Mouse (Mus musculus) left cerebral cortex, adult 18-20 months (tissue): Measurements from ENCODE around the gene Gm44965. TPM values are rescaled to one million over a fixed set of nuclear protein-coding genes. Genes with fewer than 3 reads are reported as not detected.
A peak's percentile ranks its signal among the peaks of the same experiment; 100 is the strongest.

Source experiments
- DNase-seq, 2 experiments: peaks; one replicate each; pipeline ENCODE4 v3.0.0; 2021 to 2022; ENCODE audit warnings: low spot score in 2 of 2, mixed read lengths in 1 of 2
- total RNA-seq, 2 experiments: library from RNA; stranded (reverse); gene quantifications; 2 replicates each; pipeline ENCODE4 v1.2.3; 2021

Gene Gm44965
- total RNA-seq, 2 experiments from 2014 or later: not detected

- no peak for DNase-seq
These were observed 15.0 kb upstream of the Gm44965 start for GRCm38 (mm10) chr6:48578736-48579135.

DNA sequence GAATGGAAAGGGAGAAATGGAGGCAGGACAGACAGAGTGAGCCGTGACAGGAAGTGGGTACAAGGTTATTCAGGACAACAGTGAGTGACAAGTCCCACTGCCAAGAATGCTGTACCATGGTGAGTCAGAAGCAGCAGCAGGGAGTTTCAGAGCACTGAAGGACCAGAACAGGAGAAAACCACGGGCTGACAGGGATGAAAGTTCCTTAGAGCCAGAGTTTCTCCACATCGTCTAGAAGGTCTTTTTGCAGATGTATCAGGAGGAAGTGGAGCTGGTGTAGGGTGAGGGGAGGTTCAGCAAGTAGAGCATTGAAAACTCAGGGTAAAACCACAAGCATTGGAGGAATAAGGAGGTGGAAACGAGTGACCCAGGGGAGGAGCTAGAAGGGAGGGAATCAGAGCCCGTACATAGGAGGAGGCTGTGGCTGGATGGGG, 14.5 kb upstream of the Gm44965 start:
- DNase-seq: no peak

- DNase-seq: no peak
These were observed 12.5 kb upstream of the Gm44965 start for GRCm38 (mm10) chr6:48581257-48581656.

DNA sequence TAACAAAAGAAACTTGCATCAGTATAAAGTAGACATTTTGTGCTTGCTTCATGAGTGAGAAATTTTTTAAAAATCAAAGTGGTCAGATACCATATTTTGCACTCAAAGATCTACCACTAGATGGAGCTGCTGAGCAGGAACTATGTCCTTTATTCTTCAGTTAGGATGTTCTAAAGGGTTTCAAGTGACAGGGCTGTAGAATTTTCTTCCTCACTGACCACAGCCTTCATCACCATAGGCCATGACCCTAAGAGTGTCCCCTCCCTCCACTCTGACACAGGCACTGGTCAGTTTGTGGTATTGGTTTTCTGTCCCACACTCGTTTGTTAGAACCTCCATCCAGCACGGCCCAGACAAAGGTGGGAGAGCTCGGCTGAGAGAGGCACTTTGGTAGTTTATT, 11.7 kb upstream of the Gm44965 start:
- DNase-seq: peak in 1 of 2 experiments; percentile 66

- DNase-seq: no peak
These were observed 4.5 kb upstream of the Gm44965 start, which contains the start of gene Gm45021 for GRCm38 (mm10) chr6:48589194-48589750. Gm45021 (plus strand) TSS chr6:48589610.

GRCm38 (mm10) chr6:48591221-48591845, 2.4 kb upstream of the Gm44965 start:
- no peak for DNase-seq

DNA sequence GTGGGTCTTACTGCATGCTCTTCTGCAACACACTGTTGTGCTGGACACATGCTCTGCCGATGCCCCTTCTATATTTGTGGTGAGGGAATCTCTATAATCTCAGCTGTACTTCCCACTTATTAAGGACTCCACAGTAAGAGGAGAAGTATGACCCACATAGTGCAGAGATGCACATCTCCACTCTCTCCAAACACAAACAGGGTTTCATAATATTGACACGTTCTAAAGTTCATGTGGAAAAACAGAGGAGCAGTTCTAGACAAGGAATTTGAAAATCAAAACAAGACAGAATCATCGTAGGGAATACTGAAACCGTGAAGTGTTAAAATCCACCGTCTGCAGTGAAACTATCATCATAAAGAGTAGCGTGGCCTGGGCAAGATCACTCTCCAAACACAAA, 1.9 kb upstream of the Gm44965 start:
- DNase-seq: no peak

DNA sequence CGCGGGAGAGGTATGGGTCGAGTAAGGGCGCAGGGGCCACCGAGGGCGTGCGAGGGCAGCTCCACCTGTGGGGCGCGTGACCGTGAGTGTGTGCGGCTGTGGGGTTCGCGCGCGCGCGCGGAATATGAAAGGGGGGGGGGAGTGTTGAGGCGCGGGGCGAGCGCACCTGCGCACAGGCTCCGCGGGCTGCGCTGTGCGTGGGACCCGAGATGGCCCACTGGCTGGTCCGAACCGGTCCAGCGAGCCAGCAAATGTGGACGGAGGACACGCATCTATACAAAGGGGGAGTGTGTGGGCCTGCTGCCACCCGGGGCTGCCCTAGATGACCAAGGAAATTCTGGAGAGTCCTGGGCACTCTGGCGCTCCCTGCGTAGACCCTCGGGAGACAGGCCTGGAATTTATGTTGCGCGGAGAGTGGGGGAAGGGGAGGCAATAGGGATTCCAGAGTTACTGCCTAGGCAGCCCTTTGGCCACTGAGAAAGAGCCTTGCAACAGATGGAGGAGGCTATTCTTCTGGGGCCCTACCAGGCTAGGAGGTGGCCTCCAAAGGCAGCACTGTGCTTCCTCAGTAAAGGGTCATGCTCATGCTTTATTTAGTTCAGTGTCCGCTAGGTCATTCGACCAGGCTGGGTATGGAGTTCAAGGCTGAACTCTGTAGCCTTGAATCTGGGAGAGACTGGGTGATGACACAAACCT, 450 bp downstream of the Gm44965 start:
- peak in 1 of 2 experiments; percentile 55 for DNase-seq

DNA sequence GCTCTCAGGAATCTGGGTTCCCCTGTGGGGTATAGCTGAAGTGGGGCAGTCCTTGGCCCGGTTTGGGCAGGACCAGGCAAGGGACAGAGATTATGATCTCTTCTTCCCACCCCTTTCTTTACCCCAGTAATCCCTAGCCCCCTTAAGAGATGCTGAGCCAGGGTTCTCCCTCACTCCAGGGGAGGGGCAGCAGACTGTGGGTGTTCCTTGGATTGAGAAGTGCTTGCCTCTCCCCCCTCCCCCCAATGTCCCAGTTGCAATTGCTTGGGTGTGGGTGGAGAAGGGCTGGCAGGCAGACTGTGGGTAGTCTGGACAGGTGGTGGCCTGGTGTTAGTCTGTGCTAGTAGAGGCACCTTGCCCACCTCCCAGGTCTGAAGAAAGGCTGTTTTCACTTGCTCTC, 1.5 kb downstream of the Gm44965 start:
- peak; percentile 32 to 54 for DNase-seq

- DNase-seq: no peak
These were observed 2.9 kb downstream of the Gm44965 start for GRCm38 (mm10) chr6:48596545-48597232.

- DNase-seq: no peak
These were observed 3.5 kb downstream of the Gm44965 start for GRCm38 (mm10) chr6:48597233-48597625.

- no peak for DNase-seq
These were observed 6.9 kb downstream of the Gm44965 start for GRCm38 (mm10) chr6:48600594-48600993.

- peak; percentile 95 to 97 for DNase-seq
These were observed 7.7 kb downstream of the Gm44965 start, which contains the start of gene Zfp775 for GRCm38 (mm10) chr6:48601271-48602079. Zfp775 (plus strand) TSS chr6:48602063.

GRCm38 (mm10) chr6:48602080-48602741, 8.5 kb downstream of the Gm44965 start:
- peak; percentile 53 to 70 for DNase-seq

DNA sequence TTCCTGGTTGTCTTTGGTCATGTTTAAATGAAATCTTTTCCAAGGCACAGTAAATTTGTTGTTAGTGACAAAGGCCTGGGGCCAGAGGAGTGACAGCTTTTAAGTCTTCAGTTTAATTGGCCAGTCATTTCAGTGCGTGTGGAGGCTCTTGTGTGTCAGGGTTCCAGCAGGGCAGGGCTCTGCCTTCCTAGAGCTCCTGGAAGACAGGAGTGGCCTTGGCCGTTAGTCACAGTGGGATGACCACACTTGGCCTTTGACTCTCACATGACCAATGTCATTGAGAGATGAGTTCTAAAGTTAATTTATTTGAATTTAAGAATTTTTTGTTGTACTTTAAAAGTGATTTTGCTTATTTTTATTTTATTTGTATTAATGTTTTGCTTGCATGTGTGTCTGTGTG, 14.4 kb downstream of the Gm44965 start:
- DNase-seq: no peak

GRCm38 (mm10) chr6:48609512-48609911, 15.8 kb downstream of the Gm44965 start:
- no peak for DNase-seq

- no peak for DNase-seq
These were observed 16.9 kb downstream of the Gm44965 start for GRCm38 (mm10) chr6:48610657-48611056.

DNA sequence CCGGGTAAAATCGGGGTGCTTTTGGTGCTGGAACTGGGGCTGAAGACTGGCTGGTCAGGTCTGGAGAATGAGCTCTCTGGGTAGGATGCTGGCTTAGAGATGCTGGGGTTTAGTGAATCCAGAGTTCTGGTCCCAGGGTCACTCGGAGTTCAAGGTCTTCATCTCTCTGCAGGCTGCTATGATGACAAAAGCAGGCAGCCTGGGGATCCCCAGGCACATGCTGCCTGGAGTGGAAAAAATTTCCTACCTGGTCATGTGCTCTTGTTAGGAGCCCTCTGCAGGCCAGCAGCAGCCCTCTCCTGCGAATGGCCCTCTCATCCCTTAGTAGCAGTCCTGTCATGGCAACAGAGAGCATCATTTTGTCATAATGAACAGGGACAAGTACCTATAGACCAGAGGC, 19.7 kb downstream of the Gm44965 start:
- DNase-seq: no peak

DNA sequence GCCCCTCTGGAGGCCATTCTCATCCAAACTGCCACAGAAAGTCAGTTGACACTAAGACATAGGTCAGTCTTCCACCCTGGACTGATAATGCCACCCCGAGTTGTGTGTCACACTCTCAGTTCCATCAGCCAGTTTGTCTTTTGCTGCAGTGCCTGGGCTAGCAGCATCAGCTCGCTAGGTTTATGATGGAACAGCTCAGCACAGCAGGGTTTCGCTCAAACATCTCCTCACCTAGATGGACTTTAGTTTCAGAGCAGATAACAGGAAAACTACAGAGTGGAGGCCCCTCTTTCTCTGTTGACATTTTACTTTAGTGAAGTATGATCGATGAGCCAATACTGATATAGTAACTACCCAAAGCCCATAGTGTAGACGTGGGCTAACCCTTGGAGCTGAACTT, 21.0 kb downstream of the Gm44965 start:
- DNase-seq: no peak

DNA sequence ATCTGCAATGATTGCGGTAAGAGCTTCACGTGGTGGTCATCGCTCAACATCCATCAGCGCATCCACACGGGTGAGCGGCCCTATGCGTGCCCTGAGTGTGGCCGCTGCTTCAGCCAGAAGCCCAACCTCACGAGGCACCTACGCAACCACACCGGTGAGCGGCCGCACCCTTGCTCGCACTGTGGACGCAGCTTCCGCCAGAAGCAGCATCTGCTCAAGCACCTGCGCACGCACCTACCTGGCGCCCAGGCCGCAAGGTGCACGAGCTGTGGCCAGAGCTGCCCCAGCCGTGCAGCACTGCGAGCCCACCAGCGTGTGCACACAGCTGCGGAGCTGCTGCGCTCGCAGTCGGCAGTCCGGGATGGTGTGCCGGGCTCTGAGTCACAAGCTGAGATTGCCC, 26.3 kb downstream of the Gm44965 start:
- no peak for DNase-seq
